In the genomic region with DNA sequence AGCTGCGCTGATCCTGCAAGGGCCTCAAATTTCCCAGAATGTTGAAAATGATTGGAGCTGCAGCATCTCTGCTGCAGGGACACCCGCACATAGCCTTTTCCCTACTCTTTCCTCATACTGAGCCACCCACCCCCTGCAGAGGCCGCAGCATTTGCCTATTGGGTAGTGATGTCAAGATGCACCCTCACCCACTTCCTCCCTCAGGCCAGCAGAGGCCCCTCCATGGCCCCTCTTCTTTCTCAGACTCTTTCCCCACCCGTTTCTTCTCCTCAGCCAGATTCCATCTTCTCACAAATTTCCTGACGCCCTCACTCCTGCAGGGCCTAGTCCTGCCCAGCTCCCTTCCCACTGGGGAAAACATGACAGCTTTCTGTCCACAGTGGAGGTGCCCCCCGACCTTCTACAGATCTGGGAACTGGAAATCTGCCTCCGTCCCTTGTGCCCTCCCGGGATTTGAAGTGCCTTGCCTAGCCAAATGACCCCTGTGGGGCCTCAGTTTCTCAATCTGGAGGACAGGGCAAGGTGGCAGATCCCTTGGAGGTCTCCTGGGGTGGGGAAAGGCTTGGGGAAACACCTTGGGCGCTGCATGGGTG, we compare ENCODE assay signal across 1 mouse cellular context.
TF ChIP-seq lines count a peak whose summit lies in the region.

No protein-coding gene starts in this region.

TF ChIP-seq in CH12.LX, 34 proteins besides CTCF, POLR2A, EP300 and RAD21 (continued from another document):
- TF ChIP-seq CHD2 (IDR thresholded peaks at IDR 0.05; ENCODE audit: low read length): peak; percentile 79
- TF ChIP-seq CHD1 (IDR thresholded peaks at IDR 0.05; ENCODE audit: low read depth, low read length): 0 out of 2 replicates have a peak, but pooled peaks have one; percentile 49
- no peak for TF ChIP-seq USF2 (conservative IDR thresholded peaks at IDR 0.05; ENCODE audit: low read depth, low read length)
- no peak for TF ChIP-seq KAT2A (IDR thresholded peaks at IDR 0.05; ENCODE audit: insufficient replicate concordance, low read length)
